11 mouse cellular contexts compared by ENCODE assay signal in the genomic region with DNA sequence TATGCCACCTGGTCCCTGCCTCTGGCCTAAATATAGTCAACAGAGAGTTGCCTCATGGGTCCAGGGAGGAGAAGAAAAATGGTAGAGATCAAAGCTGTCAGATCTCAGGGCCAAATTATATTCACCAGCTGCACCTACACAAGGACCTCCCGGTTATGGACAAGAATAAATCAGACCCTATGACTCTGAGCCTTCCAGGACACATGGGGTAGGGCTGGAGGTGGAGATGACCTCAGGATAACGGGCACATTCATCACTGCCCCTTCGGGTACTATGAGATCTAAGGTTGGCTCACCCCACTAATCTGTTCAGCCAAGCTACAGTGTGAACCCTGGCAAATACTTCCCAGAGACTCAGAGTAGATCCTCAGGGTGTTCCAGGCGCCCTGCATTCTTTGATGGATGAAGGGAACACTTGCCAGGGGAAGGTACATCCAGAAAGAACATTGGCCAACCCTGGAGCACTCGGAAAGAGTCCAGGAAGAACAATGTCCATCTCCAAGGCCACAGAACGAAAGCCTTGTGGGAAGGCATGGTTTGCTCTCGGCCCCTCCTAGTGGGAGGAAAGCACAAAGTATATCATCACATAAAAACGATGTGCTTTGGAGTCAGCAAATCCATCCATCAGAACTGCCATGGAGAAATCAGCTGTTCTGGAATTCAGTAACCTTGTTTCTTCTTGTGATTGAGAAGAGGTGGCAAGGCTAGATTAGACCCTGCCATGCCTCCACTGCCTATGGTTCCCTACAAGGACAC.
"Had no signal": no experiment of that assay in that cellular context is flagged by ENCODE, and none has a peak within 500 bp of the region (broad histone marks: within the 10 kb centered on the region; RNA-seq: fewer than 3 reads in every experiment).

No protein-coding gene starts in this region.

- H3K36me3 ChIP-seq: limb, embryonic 10.5 days; liver, embryonic 15.5 days had no signal

- H3K27me3 ChIP-seq: liver, embryonic 15.5 days had no signal

- ATAC-seq: lung, postnatal 0 days; midbrain, embryonic 16.5 days had no signal

- H3K9me3 ChIP-seq: limb, embryonic 10.5 days; liver, embryonic 15.5 days had no signal

- H3K9ac ChIP-seq: liver, embryonic 15.5 days had no signal

- H3K27ac ChIP-seq: limb, embryonic 10.5 days; liver, embryonic 15.5 days had no signal

- DNase-seq: kidney, postnatal 10 days; lung, adult 2 months; lung, postnatal 36 days; right cerebral cortex, postnatal 25 days; thymus, adult 2 months; thymus, postnatal 25 days had no signal

- H3K4me2 ChIP-seq: liver, embryonic 11.5 days; liver, embryonic 15.5 days had no signal

- H3K4me1 ChIP-seq: limb, embryonic 10.5 days; liver, embryonic 15.5 days had no signal

- H3K4me3 ChIP-seq: limb, embryonic 10.5 days; liver, embryonic 15.5 days had no signal
